Mouse (Mus musculus) ES-Bruce4 (cell line): ENCODE results near the gene Slc28a1.

Experiments
- CTCF ChIP-seq: IDR thresholded peaks from one replicate; pipeline ENCODE4 v1.8.1; 2011; ENCODE audit warnings: low read depth, low read length
- POLR2A ChIP-seq: IDR thresholded peaks from one replicate; pipeline ENCODE4 v1.8.1; 2011; ENCODE audit warnings: low read length; ENCODE audit not compliant: insufficient read depth

DNA sequence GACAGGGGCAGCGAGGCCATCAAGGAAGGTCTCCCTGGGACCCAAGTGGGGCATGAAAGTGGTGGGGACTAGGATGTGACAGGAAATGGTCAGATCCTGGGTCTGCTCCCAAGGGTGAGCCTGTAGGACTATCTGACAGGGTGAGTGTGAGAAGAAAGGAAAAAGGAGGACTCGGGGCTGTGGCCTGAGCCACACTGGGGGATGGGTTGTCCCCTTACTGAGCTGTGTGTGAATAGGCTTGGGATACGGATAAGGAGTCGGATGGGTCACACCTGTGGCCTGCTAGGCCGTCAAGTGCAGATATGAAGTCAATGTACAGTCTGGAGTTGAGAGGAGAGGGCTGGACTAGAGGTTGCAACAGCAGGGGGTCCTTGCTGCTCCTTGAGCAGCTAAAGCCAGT lies 38.9 kb upstream of the Slc28a1 start:
- TF ChIP-seq POLR2A, result no peak
- TF ChIP-seq CTCF, result no peak
